Mouse (Mus musculus) urinary bladder, postnatal 4 days (tissue): ENCODE results near the gene Agl.

Source experiments
- DNase-seq, 2 experiments: peaks; one replicate each; pipeline ENCODE4 v3.0.0; 2021 to 2022; ENCODE audit warnings: low spot score in 2 of 2

Agl gene

DNA sequence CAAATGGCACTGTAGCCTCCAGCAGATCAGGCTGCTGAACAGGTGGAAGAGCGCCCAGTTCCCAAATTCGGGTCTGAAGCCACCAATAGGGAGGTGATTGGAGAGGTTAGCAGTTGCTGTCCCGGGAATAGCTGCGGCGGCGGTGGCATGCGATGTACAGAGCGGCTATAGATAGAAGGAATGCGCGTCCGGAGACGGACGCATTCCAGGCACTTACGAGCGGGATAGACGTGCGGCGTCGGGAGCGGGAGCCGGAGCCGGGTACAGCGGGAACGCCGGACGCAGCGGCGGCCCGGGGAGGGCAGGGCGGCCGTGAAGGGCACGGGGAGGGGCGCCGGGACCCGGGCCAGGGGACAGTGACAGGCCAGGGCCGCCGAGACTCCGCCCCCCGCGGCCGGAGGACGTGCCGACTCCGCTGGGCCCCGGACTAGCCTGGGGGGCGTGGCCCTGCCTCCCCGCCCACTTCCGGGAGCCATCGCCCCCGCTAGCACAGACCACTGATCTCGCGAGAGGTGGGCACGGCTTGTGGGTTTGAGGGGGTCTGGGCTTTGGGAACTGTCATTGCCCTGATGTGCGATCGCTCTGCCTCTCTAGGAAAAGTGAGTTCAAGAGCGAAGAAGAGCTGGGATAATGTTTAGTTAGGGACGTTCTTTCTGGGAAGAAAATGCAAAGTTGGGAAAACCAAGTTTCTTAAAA, at the start of gene Agl:
Gene Agl (minus strand): TSS at position 356 of the 696 bp plus-strand sequence.
- DNase-seq, result peak; percentile 96 to 97

DNA sequence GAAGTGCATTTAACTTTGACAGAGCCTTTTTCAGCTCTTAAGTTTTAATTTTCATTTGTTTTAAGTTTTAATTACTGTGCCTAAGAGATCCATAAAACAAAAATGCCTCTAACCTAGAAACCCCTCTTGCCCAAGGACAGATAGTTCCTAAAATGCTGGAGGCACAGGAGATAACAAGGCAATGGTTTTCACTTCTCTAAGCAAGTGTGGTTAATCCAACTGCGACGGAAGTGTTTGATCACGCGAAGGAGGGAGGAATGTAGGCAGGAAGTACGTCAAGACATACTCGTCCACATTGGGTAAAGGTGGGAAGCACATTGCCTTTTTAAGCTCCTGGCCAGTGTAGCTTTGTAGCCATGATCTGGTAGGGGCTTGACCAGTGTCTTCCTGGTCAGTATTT, 49.6 kb upstream of the Agl start:
- DNase-seq, result no peak

DNA sequence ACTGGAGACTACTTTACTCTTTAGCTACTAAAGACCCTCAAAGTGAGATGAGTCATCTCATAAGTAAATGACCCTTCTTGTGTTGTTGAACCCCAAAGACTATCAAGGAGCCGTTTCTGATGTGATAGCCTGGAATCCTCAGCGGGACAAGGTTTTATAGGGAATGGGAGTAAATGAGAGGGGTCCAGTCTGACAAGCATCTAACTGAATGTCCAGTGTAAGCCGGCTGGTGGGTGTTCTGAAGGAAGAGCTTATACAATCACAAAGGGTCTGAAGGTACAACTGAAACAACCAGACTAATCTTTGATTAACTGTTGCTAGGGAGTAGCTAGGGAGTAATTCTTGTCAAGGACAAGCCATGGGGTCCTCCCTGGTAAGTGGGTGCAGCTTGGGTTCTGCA, 44.5 kb upstream of the Agl start:
- DNase-seq, result no peak

DNA sequence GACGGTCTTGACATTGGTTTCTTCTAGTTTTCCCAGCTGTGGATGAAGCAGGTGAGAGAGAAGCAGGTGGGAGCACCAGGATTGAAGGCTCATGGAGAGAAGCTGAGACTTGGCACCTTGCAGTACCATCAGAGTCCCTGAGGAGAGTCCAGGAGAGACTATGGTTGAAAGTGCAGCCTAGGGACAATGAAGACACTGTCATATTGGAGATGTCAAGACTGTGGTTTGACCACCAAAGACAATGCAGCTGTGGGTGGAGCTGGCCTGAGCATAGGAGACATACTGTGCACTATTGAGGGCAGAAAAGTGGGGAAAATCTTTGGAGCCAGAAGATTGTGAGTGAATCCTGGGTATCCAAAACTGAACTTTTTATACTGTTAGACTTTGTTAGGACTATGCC, 42.4 kb upstream of the Agl start:
- no peak for DNase-seq

DNA sequence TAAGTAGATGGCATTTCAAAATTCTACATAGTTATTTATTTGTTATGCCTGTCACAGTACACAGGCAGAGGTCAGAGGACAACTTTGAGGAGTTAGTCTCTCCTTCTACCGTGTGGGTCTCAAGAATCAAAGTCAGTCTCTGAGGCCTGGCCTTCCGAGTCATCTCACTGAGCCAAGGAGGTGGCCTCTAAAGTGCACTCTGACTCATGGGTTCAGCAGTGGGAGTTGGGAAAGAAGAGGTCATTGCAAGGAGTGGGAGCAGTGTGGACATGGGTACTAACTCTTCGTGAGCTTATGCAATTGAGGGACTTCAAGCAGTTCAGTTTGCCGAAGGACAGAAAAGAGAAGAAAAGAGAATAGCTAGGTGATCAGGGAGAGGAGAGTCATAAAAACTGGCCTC, 41.0 kb upstream of the Agl start:
- DNase-seq, result no peak

DNA sequence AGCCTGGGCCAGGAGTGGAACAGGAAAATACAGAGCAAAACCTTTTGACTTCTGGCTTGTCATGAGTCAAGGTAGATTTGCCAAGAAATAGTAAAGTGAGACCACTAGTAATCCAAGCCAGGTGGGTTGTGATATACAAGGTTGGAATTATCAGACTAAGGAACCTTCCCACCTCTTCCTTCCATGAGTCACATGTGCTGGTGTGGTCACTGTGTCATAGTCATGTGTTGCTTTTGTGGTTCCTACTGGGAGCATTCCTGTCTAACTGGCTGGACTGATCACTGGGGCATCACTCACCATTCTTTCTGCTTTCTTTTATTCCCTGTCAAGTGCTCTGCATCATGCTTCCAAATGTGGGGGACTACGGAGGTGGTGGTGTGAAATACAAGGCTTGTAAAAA, 40.1 kb upstream of the Agl start:
- DNase-seq, result no peak

DNA sequence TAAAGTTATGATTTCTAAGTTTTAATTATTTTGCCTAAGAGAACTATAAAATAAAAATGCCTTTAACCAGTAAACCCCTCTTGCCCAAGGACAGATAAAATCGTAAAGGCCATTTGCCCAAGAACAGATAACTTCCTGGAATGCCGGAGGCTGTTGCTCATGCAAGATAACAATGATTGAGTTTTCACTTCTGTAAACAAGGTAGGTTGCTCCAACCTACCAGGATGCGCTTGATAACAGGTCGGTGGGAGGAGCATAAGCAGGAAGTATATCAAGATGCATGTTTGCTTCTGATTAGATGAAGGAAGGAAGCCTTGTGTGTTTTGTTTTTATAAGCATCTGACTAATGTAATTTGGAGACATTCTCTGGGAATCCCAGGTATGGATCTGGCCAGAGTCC, 38.1 kb upstream of the Agl start:
- no peak for DNase-seq

DNA sequence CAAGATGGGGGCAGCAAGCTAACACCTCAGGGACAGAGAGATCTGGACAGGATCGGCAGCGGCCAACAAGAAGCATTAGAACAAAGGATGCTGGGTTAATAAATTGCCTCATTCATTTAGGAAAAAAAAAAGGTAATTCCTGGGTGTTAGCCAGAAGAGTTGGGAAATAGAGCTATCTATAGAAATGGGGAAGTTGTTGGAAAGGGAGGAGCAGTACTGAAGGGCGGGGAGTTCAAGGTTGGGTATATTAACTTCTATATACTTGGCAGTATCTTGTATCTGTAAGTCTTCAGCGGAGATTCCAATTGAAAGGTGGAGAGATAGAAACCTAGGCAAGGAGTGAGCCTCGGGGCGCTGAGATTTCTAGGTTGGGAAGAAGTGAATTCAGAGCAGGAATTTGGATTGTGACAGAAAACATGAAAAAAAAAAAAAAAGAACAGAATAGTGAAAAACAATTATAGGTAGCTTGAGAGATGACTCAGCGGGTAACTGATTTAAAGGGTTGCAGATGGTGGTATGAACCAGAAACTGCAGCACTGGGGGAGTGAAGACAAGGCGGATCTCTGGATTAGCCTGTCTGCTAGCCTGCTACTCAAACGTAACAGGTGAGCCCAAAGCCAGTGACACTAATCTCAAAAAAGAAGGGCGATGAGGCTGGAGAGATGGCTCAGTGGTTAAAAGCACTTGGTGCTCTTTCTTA, 37.1 kb upstream of the Agl start:
- no peak for DNase-seq

DNA sequence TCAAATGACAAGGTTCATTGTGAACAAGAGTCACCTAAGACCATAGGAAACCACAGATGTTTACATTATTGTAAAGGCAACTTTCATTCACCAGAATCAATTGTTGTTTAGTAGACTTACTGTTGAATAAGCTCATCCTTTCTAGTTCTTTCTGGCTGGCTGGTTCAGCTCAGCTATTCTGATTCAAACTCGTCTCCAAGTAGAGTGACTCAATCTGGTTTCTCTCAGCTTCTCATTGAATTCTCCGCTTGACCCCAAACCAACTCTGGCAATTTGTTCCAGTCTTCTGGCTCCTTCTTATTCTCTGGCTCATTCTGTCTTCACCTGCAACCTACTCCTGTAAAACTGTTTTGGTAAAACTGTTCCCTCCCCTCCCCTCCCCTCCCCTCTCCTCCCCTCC, 33.3 kb upstream of the Agl start:
- no peak for DNase-seq

DNA sequence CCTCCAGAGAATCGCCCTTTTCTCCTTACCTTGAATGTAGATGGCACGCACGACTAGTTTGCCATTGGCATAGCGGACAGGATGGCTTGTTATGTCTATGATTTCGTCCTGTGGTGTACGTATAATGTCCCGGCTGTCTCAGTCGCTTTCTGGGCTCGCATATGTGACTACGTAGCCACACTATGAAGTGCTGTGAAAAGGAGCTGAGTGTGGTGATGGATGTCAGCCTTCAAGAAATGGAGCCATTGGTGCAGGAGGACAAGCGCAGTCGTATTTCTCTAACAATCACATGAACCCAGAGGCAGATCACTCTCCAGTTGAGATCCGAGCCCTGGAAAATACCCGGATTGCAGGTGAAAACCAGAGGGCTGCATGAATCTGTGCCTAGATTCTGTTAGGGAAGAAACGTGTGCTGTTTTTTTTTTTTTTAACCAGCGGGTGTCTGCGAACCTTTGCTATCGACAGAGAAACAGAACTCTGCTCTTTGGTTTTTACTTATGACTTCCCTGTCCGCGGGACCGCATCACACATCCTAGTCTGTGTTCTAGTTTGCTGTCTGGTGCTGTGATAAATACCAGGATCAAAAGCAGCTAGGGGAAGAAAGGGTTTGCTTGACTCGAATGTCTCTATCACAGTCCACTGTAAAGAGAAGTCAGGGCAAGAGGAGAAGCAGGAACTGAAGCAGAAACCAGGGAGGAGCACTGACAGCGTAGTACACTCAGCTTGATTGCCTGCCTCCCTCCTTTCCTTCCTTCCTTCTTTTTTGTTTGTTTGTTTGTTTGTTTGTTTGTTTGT, 28.9 kb upstream of the Agl start:
- DNase-seq, result no peak

DNA sequence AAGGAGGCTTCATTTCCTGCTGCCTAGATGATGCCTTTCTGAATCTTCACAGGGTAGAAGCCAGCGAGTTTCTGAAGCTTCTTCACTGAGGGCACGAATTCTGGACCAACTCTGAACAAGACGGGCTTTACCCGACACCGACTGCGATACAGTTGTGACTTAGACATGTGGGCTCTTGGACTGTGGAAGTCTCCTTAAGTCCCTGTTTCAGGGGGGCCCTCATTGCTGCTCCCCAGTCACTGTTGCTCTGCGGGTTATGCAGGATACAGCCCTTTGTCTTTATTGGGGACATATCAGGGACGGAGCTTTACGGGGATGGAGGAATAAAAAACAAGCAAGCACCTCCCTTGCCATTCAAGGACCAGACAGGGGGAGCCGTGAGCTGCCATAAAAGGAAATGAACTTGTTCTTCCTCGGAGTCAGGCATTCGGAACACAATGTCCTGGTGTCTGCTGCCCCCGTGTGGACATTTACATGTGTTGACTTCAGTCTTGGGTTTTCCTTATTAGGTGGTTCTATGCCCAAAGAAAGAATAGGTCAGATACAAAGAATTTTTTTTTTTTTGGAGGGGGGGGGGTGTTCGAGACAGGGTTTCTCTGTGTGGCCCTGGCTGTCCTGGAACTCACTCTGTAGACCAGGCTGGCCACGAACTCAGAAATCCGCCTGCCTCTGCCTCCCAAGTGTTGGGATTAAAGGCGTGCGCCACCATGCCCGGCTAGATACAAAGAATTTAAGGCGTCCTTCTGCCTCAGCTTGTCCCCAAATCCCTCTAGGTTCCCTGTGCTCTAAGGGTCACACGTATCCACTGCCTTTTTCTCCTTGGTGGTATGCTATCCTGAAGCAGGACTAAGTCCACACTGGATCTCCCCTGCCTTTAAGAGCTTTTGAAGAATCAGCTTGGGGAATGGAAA, 28.1 kb upstream of the Agl start:
- DNase-seq, result peak; percentile 66 to 87

DNA sequence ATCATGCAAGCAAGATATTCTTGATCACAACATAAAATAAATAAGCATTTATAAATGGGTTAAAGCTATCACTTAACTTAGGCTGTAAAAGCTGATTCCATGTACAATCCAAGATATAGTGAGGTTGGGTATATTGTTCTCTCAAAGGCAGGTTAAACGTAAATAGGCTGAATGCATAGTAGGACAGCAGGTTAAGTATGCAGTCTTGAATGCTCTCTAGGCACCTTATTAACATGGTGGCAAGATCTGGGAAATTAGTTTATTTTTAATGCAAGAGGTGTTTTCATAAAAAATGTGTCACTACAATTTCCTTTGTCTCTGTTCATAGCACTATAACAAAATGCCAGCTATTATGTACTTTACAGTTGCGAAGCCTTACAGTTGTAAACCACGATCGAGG, 27.4 kb upstream of the Agl start:
- no peak for DNase-seq

DNA sequence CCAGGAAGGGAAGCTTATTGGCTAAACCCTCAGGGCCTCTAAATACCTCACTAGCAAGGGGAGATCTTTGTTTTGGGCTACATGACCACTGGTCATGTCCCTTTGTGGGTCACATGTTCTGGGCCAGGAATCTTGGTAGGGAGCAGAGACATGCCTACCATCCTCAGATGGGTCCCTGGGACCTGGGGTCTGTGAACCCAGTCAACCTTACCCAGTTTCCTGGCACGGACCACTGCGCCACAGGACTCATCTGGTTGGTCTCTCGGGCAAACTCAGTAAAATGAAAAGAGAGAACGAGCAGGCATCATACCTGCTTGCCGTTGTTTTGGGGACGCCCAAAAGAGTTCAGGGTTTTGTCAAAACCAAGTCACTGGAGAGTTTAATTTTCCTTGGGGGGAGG, 26.3 kb upstream of the Agl start:
- DNase-seq, result no peak

DNA sequence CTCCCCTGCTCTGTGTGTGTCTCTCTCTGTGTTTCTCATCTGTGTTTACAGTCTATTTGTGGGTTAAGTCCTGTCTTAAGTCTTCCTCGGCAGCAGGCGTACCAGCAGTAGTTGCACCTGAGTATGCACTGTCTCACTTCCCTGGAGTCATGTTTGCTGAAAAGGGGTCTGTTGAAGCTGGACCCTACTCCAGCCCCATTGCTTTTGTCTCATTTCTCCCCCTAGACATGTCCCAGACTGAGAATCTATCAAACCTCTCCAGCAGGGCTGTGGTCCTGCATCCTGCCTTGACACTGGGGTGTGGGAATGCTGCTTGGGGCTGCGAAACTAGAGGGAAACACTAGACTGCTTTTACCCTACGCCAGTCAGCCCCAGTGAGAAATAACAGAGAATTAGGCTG, 25.5 kb upstream of the Agl start:
- no peak for DNase-seq

DNA sequence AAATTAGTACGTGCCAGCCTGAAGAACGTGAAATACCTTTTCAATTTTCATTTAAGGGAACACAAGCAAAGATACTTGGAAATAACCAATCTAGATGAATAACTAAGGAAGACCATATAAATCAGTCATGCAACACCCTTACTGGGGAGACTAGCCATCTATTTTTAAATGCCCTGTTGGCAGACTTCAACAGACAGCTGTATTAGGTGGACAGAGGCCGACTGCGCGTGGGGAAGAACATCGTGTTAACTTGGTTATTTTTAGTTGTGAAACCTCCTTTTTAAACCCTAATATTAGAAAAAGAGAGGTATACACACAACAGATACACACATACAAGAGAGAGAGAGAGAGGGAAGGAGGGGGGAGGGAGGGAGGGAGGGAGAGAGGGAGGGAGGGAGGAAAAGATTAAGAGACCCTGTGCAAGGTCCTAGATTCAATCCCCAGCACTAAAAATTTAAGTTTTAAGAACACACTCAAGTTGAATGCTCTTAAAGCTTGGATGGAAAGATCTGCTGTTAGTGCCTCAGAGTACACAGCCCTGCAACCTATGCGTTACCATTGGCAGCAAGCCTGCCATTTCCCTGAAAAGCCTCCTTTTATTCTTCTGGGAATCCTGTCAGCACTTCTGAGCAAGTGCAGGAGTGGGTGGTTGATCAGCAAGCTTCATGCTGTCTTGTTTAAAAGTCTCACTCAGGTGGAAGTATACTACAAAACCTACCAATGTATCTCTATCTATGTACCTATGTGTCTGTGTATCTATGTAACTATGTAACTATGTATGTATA, 24.8 kb upstream of the Agl start:
- DNase-seq, result no peak

DNA sequence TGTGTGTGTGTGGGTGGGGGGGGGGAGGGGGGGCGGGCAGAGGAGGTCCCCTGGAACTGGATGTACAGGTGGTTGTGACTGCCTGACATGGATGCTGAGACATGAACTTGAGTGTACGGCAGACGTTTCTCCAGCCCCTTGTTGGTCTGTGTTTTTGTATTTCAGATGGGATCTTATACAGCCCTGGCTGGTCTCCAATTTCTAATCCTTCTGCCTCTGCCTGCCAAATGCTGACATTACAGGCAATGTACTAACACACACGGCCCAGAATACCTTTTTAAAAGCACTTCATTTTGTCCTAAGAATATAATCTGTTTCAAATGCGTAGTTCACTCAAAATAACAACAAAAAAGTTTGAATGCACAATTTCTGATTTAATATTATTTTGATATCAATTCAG, 23.4 kb upstream of the Agl start:
- DNase-seq, result no peak

DNA sequence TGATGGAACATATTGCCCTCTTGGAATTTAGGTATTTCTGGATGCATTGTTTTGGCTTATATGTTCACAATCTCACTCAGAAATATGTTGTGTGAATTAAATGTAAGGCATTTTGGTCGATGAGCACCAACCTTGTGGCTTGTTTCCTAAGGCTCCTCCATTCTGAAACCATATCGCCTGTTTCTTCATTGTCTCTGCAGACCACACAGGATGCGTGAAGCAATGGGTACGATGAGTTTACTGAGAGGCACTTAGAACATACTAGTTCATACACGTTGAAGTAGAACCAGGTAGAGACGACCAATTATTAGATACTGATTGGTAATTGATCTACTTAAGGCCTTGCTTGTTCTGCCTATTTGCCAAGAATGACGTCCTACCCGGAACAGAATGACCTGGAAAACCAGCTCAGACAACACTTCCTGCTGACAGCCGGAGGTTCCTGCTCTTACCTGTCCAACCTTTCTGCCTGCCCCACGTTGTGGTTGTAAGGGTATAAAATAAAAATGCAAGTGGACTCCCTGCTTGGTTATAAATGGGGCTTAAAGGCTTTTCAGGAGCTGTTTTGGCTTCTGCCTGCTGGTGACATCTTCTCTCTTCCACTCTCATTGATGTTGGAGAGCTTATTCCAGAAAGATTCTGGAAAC, 21.4 kb upstream of the Agl start:
- no peak for DNase-seq

DNA sequence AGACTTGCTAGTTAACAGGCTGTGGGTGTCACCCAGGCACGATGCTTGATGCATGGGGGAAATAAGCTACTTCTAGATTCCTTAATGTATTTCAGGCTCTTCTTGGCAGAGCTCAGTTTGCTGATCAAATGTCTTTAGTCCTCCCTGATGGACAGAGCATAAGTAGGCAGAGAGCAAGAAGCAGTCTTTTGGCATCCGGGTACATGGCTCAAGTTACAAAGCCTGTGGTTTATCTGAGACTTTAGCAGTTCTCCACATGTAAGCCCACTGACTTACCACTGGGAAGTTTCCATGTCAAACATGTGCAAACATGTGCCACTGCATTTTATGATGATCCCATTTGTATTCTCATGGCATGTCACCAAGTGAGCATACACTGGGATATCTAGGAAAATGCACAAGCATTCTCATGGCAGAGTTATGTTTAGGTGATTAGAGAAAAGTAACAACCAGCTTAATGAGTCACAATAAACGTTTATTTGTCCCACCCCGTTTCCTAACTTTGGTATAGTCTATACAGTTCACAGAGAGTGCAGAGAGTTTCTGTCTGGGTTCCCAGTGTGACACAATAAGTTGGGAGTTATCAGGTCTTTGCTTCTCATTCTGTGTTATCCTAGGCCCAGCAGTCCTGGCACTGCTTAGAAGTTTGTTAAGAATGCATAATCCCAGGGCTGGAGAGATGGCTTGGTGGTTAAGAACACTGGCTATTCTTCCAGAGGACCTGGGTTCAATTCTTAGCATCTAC, 18.7 kb upstream of the Agl start:
- DNase-seq, result no peak

DNA sequence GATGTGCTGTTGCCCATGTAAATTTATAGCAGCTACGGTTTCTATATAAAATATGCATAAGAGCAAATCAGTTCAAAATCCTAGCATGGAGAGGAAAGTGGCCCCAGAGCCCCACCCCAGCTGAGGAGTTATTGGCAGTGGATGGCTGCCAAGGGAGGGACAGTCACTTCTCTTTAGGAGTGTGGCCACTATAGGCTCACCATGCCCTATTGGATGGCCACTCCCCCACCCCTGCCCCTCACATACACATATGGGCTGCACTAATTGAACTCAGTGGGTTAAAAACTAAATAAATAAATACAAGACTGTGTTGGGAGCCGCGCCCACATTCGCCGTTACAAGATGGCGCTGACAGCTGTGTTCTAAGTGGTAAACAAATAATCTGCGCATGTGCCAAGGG, 9.3 kb upstream of the Agl start:
- no peak for DNase-seq

DNA sequence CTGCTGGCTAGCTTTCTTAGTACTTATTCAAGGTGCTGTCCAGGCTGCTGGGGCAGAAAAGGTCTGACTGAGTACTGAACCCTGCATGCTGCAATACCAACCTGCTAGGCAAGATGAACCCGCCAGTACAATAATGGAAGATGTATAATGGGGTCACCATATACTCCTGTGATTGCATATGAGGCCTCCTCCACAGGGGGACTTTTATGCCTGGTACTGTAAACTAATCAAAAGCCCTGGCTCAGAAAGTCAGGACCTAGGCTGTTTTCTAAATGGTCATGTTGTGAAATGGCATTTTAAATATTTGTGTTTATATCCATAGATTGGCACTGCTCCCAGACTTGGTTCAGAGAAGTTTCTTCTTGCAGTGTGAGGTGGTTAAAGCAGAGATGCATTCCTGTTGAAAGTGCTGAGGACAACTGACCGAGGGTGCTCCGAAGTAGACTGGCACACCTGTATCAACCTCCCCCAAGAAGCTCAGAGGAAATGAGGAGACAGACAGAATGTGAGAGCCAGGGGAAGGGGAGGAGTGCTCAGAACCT, 8.8 kb upstream of the Agl start:
- no peak for DNase-seq
